Mouse (Mus musculus) leukemia stem cell, adult 10-12 weeks (primary cell): ENCODE results near the gene Olfr782. TPM values are rescaled to one million over a fixed set of nuclear protein-coding genes. Genes with fewer than 3 reads are reported as not detected.

Experiments
- polyA plus RNA-seq: library from polyadenylated mRNA; stranded (reverse); fragments of >175 nt; gene quantifications from 2 replicates; pipeline ENCODE4 v1.2.3, GENCODE M21; 2012; ENCODE audit warnings: low replicate concordance

Gene Olfr782
- polyA plus RNA-seq = not detected in 2 replicates

DNA sequence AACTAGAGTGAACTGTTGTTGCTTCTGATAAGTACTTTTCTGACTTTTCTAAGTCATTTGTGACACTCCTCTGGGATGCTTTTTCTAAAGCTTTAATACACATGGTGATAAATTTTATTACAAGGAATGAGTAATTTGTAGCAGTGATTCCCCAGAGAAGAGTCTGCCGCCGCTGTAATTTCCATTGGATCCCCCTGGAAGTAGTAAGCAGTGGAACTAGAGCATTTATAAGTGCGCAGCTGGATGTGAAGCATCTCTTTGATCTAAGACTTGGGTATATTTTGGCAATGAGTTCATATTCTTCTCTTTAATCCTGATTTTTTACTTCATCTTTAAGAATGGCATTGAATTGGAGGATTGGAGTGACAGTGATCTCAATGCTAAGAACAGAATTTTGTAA lies at the start of gene Olfr782:
Olfr782 (plus strand) TSS at position 301 of the 400 bp plus-strand sequence.

GRCm38 (mm10) chr10:129317817-129318216 lies 30.8 kb upstream of the Olfr782 start, which contains the start of gene Olfr780:
Olfr780 (plus strand) TSS chr10:129318117.

DNA sequence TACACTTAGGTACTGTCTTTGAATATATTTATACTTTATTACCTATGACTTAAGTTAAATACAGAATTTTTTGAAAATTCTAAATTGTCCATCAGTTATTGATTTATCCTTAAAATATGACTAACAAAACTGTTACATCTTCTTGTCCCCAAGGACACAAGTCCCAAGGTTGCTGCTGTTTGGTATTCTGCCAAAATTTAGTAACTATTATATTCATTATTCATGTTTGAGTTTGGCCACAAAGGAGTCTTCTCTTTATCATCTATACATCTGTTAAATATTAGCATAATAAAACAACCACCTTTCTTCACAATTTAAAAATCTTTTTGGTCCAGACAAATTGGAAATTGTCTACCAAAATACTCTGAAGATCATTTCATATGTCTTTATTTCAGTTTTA lies 20.1 kb upstream of the Olfr782 start, which contains the start of gene Olfr781:
Olfr781 (plus strand) TSS at position 301 of the 400 bp plus-strand sequence.

DNA sequence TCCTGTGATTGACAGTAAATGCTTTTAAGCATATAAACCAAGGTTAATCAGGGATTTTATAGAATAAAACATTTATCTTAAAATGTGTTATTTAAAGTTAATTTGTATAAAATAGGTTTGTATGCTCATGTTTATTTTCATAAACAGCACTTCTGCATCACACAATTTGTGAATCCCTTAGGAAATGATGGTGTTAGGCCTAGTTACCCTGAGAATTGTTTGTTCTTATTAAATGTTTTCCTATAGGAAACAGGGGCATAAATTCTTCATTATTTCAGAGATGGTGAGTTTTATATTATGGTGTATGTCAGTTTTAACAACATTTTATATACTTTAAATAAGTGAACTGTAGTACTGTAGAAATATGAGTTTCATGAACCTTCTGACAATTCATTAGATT lies 35.1 kb downstream of the Olfr782 start, which contains the start of gene Olfr784:
Olfr784 (plus strand) TSS at position 301 of the 400 bp plus-strand sequence.

Other genes starting within 250 kb of the Olfr782 start
- not detected in 2 replicates for gene Olfr768, start 249.5 kb upstream of the Olfr782 start, polyA plus RNA-seq
- not detected in 2 replicates for gene Olfr769, start 231.0 kb upstream of the Olfr782 start, polyA plus RNA-seq
- gene Olfr770, start 209.9 kb upstream of the Olfr782 start, polyA plus RNA-seq = not detected in 2 replicates
- not detected in 2 replicates for gene Olfr771, start 184.1 kb upstream of the Olfr782 start, polyA plus RNA-seq
- gene Olfr772, start 170.9 kb upstream of the Olfr782 start, polyA plus RNA-seq = not detected in 2 replicates
- gene Olfr773, start 161.4 kb upstream of the Olfr782 start, polyA plus RNA-seq = not detected in 2 replicates
- gene Olfr774, start 112.6 kb upstream of the Olfr782 start, polyA plus RNA-seq = not detected in 2 replicates
- gene Olfr775, start 100.4 kb upstream of the Olfr782 start, polyA plus RNA-seq = not detected in 2 replicates
- gene Olfr776, start 89.7 kb upstream of the Olfr782 start, polyA plus RNA-seq = not detected in 2 replicates
- not detected in 2 replicates for gene Olfr777, start 77.4 kb upstream of the Olfr782 start, polyA plus RNA-seq
- gene Olfr780, start 30.7 kb upstream of the Olfr782 start, polyA plus RNA-seq = not detected in 2 replicates
- not detected in 2 replicates for gene Olfr781, start 20.0 kb upstream of the Olfr782 start, polyA plus RNA-seq
- not detected in 2 replicates for gene Olfr784, start 35.2 kb downstream of the Olfr782 start, polyA plus RNA-seq
- not detected in 2 replicates for gene Olfr785, start 56.6 kb downstream of the Olfr782 start, polyA plus RNA-seq
- gene Olfr786, start 78.5 kb downstream of the Olfr782 start, polyA plus RNA-seq = not detected in 2 replicates
- gene Olfr787, start 113.0 kb downstream of the Olfr782 start, polyA plus RNA-seq = not detected in 2 replicates
- not detected in 2 replicates for gene Olfr788, start 122.1 kb downstream of the Olfr782 start, polyA plus RNA-seq
- gene Olfr789, start 135.9 kb downstream of the Olfr782 start, polyA plus RNA-seq = not detected in 2 replicates
- not detected in 2 replicates for gene Olfr790, start 149.6 kb downstream of the Olfr782 start, polyA plus RNA-seq
- not detected in 2 replicates for gene Olfr791, start 172.9 kb downstream of the Olfr782 start, polyA plus RNA-seq
- gene Olfr792, start 190.3 kb downstream of the Olfr782 start, polyA plus RNA-seq = not detected in 2 replicates
- not detected in 2 replicates for gene Olfr794, start 218.8 kb downstream of the Olfr782 start, polyA plus RNA-seq